Comparison of ENCODE assay signal across 15 mouse cellular contexts in the genomic region with DNA sequence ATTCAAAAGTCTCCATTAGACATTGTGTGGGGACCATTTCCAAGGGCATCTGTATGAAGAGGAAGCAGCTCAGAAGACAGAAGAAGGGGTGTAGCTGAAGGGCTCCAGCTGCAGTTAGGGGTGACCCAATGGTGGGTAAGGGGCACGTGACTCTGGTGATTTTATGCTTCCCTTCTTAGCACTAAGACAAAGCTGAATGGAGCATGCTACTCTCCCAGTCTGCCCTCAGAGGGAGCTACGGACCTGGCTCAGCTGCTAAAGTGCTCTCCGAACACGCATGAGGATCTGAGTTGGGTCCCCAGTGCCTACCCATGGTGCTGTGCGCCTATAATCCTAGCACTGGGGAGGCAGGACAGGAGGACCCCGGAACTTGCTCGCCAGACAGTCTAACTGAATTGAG. TPM values are rescaled to one million over a fixed set of nuclear protein-coding genes. Genes with fewer than 3 reads are reported as not detected.
DNase-seq lines count a peak whose midpoint lies in the region; ATAC-seq and TF ChIP-seq lines count a peak whose summit lies in the region.
"Had no signal": no experiment of that assay in that cellular context is flagged by ENCODE, and none has a peak within 500 bp of the region (broad histone marks: within the 10 kb centered on the region; RNA-seq: fewer than 3 reads in every experiment).

No protein-coding gene starts in this region.

- H3K4me2 ChIP-seq in kidney, postnatal 0 days (ENCODE audit: low read length), result no peak overlapping the region
- H3K4me2 ChIP-seq in midbrain, embryonic 15.5 days, result no peak overlapping the region
- H3K4me2 ChIP-seq: kidney, embryonic 15.5 days; liver, embryonic 12.5 days; neural tube, embryonic 12.5 days had no signal

- H3K9me3 ChIP-seq in kidney, postnatal 0 days (replicated peaks; ENCODE audit: low read length), result no peaks in the 10 kb centered on the region; the same call in 1 of the 2 replicates
- no peaks in the 10 kb centered on the region for H3K9me3 ChIP-seq in midbrain, embryonic 15.5 days
- H3K9me3 ChIP-seq: kidney, embryonic 15.5 days; liver, embryonic 12.5 days; neural tube, embryonic 12.5 days had no signal

- no peak overlapping the region for H3K27ac ChIP-seq in kidney, postnatal 0 days
- no peak overlapping the region for H3K27ac ChIP-seq in cortical plate, adult 2 months (ENCODE audit: insufficient read depth, low read length)
- no peak overlapping the region for H3K27ac ChIP-seq in midbrain, embryonic 15.5 days
- H3K27ac ChIP-seq: kidney, embryonic 15.5 days; liver, embryonic 12.5 days; neural tube, embryonic 12.5 days had no signal

- peak; percentile 38; the same call in 1 of the 2 replicates for TF ChIP-seq CTCF in kidney, postnatal 0 days (IDR thresholded peaks at IDR 0.05; ENCODE audit: low read depth)
- peak; percentile 53; the same call in 1 of the 2 replicates for TF ChIP-seq CTCF in cortical plate, adult 2 months (IDR thresholded peaks at IDR 0.05; ENCODE audit: extremely low read depth, insufficient read depth, low read length)

- H3K36me3 ChIP-seq in kidney, postnatal 0 days (ENCODE audit: insufficient read depth, low read length), result no peaks in the 10 kb centered on the region
- H3K36me3 ChIP-seq in midbrain, embryonic 15.5 days (replicated peaks), result no peaks in the 10 kb centered on the region
- H3K36me3 ChIP-seq: kidney, embryonic 15.5 days; liver, embryonic 12.5 days; neural tube, embryonic 12.5 days had no signal

- intact Hi-C loops in heart, postnatal 14 days (cut with DNase I), result loop anchor here (10.0 kb wide), 2 partner anchors 489 to 649 kb away; partner anchors contain the start of gene Pdzrn3

- DNase-seq in cerebellum, postnatal 14 days, result peak; percentile 42 to 45
- no peak for DNase-seq in cerebellum, adult 11-12 months
- DNase-seq in kidney, postnatal 0 days (ENCODE audit: low spot score), result no peak
- no peak for DNase-seq in kidney, adult 8-10 months
- no peak for DNase-seq in adrenal gland, postnatal 14 days
- no peak for DNase-seq in heart, postnatal 14 days
- DNase-seq: cerebellum, adult 2 months; heart, postnatal 36 days; thymus, postnatal 36 days had no signal

- H3K27me3 ChIP-seq in kidney, postnatal 0 days (ENCODE audit: insufficient read depth, low read length), result no peaks in the 10 kb centered on the region
- no peaks in the 10 kb centered on the region for H3K27me3 ChIP-seq in midbrain, embryonic 15.5 days (replicated peaks)
- H3K27me3 ChIP-seq: liver, embryonic 12.5 days had no signal

- H3K9ac ChIP-seq in kidney, postnatal 0 days (ENCODE audit: low read depth, low read length), result no peak overlapping the region
- no peak overlapping the region for H3K9ac ChIP-seq in midbrain, embryonic 15.5 days
- H3K9ac ChIP-seq: kidney, embryonic 15.5 days; liver, embryonic 12.5 days; neural tube, embryonic 12.5 days had no signal

- TF ChIP-seq POLR2A in cortical plate, adult 2 months (IDR thresholded peaks at IDR 0.05; ENCODE audit: extremely low read depth, insufficient read depth, low read length), result no peak

- H3K4me1 ChIP-seq in kidney, postnatal 0 days (replicated peaks; ENCODE audit: insufficient read depth, low read length), result 0 out of 2 replicates have a peak, but pooled peaks cover 5% of the 10 kb centered on the region
- H3K4me1 ChIP-seq in cortical plate, adult 2 months (ENCODE audit: control insufficient read depth, insufficient read depth, low read length), result no peaks in the 10 kb centered on the region
- peaks cover 5% of the 10 kb centered on the region for H3K4me1 ChIP-seq in midbrain, embryonic 15.5 days
- H3K4me1 ChIP-seq: neural tube, embryonic 12.5 days had no signal

- H3K4me3 ChIP-seq in kidney, postnatal 0 days (replicated peaks; ENCODE audit: low read depth, low read length), result no peak overlapping the region
- no peak overlapping the region for H3K4me3 ChIP-seq in cortical plate, adult 2 months (ENCODE audit: insufficient read depth, low read length)
- no peak overlapping the region for H3K4me3 ChIP-seq in midbrain, embryonic 15.5 days
- H3K4me3 ChIP-seq: kidney, embryonic 15.5 days; liver, embryonic 12.5 days; neural tube, embryonic 12.5 days had no signal

- no peak for ATAC-seq in kidney, postnatal 0 days (replicated peaks; ENCODE audit: low FRiP score, low read depth)
- 0 out of 2 replicates have a peak, but pooled peaks have one; percentile 32 for ATAC-seq in midbrain, embryonic 15.5 days (replicated peaks)
- ATAC-seq: liver, embryonic 12.5 days; lung, postnatal 0 days had no signal

- WGBS in kidney, postnatal 0 days, result 58% methylated on average over 7 of the region's 7 CpGs
- 45% methylated on average over 7 of the region's 7 CpGs for WGBS in midbrain, embryonic 15.5 days

RNA-seq across cellular contexts. Expression of gene Ppp4r2, which starts 52.0 kb away (rescaled TPM):
- polyA plus RNA-seq in kidney, postnatal 0 days (2015; fragmentation: Nextera tagmentation; extraction: Ambion mirVana), result 15.1 and 16.4 TPM in 2 replicates
- polyA plus RNA-seq in cortical plate, adult 2 months (2012; rRNA removed), result 31.4 and 32.5 TPM in 2 replicates
- 17.5 and 18.8 TPM in 2 replicates for polyA plus RNA-seq in midbrain, embryonic 15.5 days (2015; fragmentation: Nextera tagmentation; extraction: Ambion mirVana)
- total RNA-seq in adrenal gland, postnatal 14 days (2021), result 76.3 and 96.5 TPM in 2 replicates
- 10 to 100 TPM; 49.5 to 51.3 TPM for total RNA-seq in heart, postnatal 14 days (2021)

Comparison
In these comparisons a context has a peak if more than half of its experiments do, and no peak if none do; other contexts are left out.
1. DNase-seq: peak in cerebellum, postnatal 14 days (2 of 2); none in cerebellum, adult 11-12 months (single experiment), kidney, postnatal 0 days (single experiment), kidney, adult 8-10 months (0 of 2), adrenal gland, postnatal 14 days (single experiment) and heart, postnatal 14 days (0 of 2).